Mouse (Mus musculus): Measurements from ENCODE around the gene Zfp385b.

The Zfp385b gene

GRCm38 (mm10) chr2:77781390-77781789 is 38.0 kb downstream of the Zfp385b start:
- DNase-seq: no peak

GRCm38 (mm10) chr2:77777781-77778180 is 41.7 kb downstream of the Zfp385b start:
- no peak for DNase-seq

GRCm38 (mm10) chr2:77777047-77777686 is 42.3 kb downstream of the Zfp385b start:
- no peak for DNase-seq

GRCm38 (mm10) chr2:77775247-77775880 is 44.1 kb downstream of the Zfp385b start:
- no peak for DNase-seq

- no peak for DNase-seq
Observed at GRCm38 (mm10) chr2:77770056-77770697, 49.3 kb downstream of the Zfp385b start.

- no peak for DNase-seq
Observed at GRCm38 (mm10) chr2:77768321-77768886, 51.0 kb downstream of the Zfp385b start.

GRCm38 (mm10) chr2:77761967-77762366 is 57.5 kb downstream of the Zfp385b start:
- DNase-seq: no peak

- DNase-seq: no peak
Observed at GRCm38 (mm10) chr2:77758403-77759071, 60.9 kb downstream of the Zfp385b start.

GRCm38 (mm10) chr2:77752491-77752890 is 66.9 kb downstream of the Zfp385b start:
- no peak for DNase-seq

- no peak for DNase-seq
Observed at GRCm38 (mm10) chr2:77749631-77750030, 69.8 kb downstream of the Zfp385b start.

- DNase-seq: no peak
Observed at GRCm38 (mm10) chr2:77746417-77746816, 73.0 kb downstream of the Zfp385b start.

- DNase-seq: no peak
Observed at GRCm38 (mm10) chr2:77745246-77745645, 74.2 kb downstream of the Zfp385b start.

GRCm38 (mm10) chr2:77742359-77742758 is 77.1 kb downstream of the Zfp385b start:
- DNase-seq: no peak

GRCm38 (mm10) chr2:77730196-77730595 is 89.2 kb downstream of the Zfp385b start:
- no peak for DNase-seq

GRCm38 (mm10) chr2:77726798-77727197 is 92.6 kb downstream of the Zfp385b start:
- DNase-seq: no peak

- no peak for DNase-seq
Observed at GRCm38 (mm10) chr2:77720806-77721205, 98.6 kb downstream of the Zfp385b start.

- DNase-seq: no peak
Observed at GRCm38 (mm10) chr2:77716367-77716766, 103.1 kb downstream of the Zfp385b start.

- no peak for DNase-seq
Observed at GRCm38 (mm10) chr2:77713886-77714285, 105.6 kb downstream of the Zfp385b start.

GRCm38 (mm10) chr2:77711751-77712150 is 107.7 kb downstream of the Zfp385b start:
- DNase-seq: no peak

GRCm38 (mm10) chr2:77709206-77709794 is 110.1 kb downstream of the Zfp385b start:
- DNase-seq: peak; percentile 33

- no peak for DNase-seq
Observed at GRCm38 (mm10) chr2:77707138-77707537, 112.3 kb downstream of the Zfp385b start.

GRCm38 (mm10) chr2:77705476-77705875 is 114.0 kb downstream of the Zfp385b start:
- no peak for DNase-seq

GRCm38 (mm10) chr2:77703080-77703479 is 116.4 kb downstream of the Zfp385b start:
- DNase-seq: no peak
